Mouse (Mus musculus) olfactory bulb, adult 2 months (tissue): ENCODE measurements around the gene Fubp3.

Experiments used
- CTCF ChIP-seq: fragments of 200-500 bp; IDR thresholded peaks from 2 replicates; pipeline ENCODE4 v1.5.1; 2012; ENCODE audit warnings: low read depth, mild to moderate bottlenecking, low read length, moderate library complexity; ENCODE audit not compliant: insufficient read depth
- POLR2A ChIP-seq: fragments of 200-500 bp; IDR thresholded peaks from 2 replicates; pipeline ENCODE4 v1.6.1; 2012; ENCODE audit warnings: mild to moderate bottlenecking, low read depth, low read length, moderate library complexity; ENCODE audit not compliant: insufficient read depth

- TF ChIP-seq POLR2A (no peak), CTCF (no peak)
Measured at GRCm38 (mm10) chr2:31607555-31607954, 35.1 kb downstream of the Fubp3 start.
